Mouse (Mus musculus) brain, embryonic 14.5 days (tissue): ENCODE data around the gene Zdhhc21.

Experiments
- CTCF ChIP-seq: fragments of 200-500 bp; IDR thresholded peaks from 2 replicates; pipeline ENCODE4 v1.5.1; 2012; ENCODE audit warnings: inconsistent platforms, mild to moderate bottlenecking, moderate library complexity, borderline replicate concordance; ENCODE audit not compliant: insufficient read depth, insufficient read length; ENCODE audit errors: extremely low read depth
- POLR2A ChIP-seq: fragments of 200-500 bp; IDR thresholded peaks from 2 replicates; pipeline ENCODE4 v1.6.1; 2012; ENCODE audit warnings: mild to moderate bottlenecking, inconsistent platforms, borderline replicate concordance; ENCODE audit not compliant: poor library complexity, insufficient read depth, insufficient read length, severe bottlenecking; ENCODE audit errors: extremely low read depth

- no peak for TF ChIP-seq CTCF
- no peak for TF ChIP-seq POLR2A
Observed at GRCm38 (mm10) chr4:82863316-82863715, 3.6 kb upstream of the Zdhhc21 start.
